Mouse (Mus musculus) MEL (cell line): ENCODE measurements around the gene Gm8113. TPM values are rescaled to one million over a fixed set of nuclear protein-coding genes. Genes with fewer than 3 reads are reported as not detected.
"Not testable (repeated sequence)": the region's sequence is repeated elsewhere in the genome, so short reads cannot be mapped to it uniquely, and the experiment has no call there.

Source experiments
- DNase-seq: peaks from one replicate; pipeline ENCODE4 v3.0.0; 2011; ENCODE audit warnings: low read depth, low spot score
- H3K27ac ChIP-seq: 2 replicates; pipeline ENCODE4 v1.5.1; 2012; ENCODE audit warnings: low read depth, mild to moderate bottlenecking, control low read depth, low read length, moderate library complexity; ENCODE audit not compliant: control insufficient read depth
- H3K27me3 ChIP-seq, 2 experiments: fragments of 150-350 bp in 1 of 2; sonication (generic) in 1 of 2; 2 replicates each; pipeline ENCODE4 v1.6.1; 2012; ENCODE audit warnings: low read length in 2 of 2, mild to moderate bottlenecking in 2 of 2, improper control_type of control experiment in 1 of 2, moderate library complexity in 1 of 2; ENCODE audit not compliant: insufficient read depth in 2 of 2, control insufficient read depth in 1 of 2
- H3K36me3 ChIP-seq, 2 experiments: 2 replicates each; pipeline ENCODE4 v1.6.1; 2012 to 2014; ENCODE audit warnings: low read length in 2 of 2, improper control_type of control experiment in 1 of 2, inconsistent platforms in 1 of 2, mild to moderate bottlenecking in 1 of 2; ENCODE audit not compliant: insufficient read depth in 2 of 2, control insufficient read depth in 1 of 2
- H3K4me1 ChIP-seq, 2 experiments: fragments of 150-350 bp in 1 of 2; sonication (generic) in 1 of 2; 2 replicates each; pipeline ENCODE4 v1.6.1; 2012; ENCODE audit warnings: low read length in 2 of 2, improper control_type of control experiment in 1 of 2, mild to moderate bottlenecking in 1 of 2; ENCODE audit not compliant: insufficient read depth in 2 of 2, control insufficient read depth in 1 of 2
- H3K4me3 ChIP-seq, 2 experiments: fragments of 150-350 bp in 1 of 2; sonication (generic) in 1 of 2; 2 replicates each; pipeline ENCODE4 v1.5.1; 2012; ENCODE audit warnings: low read depth in 2 of 2, low read length in 2 of 2, mild to moderate bottlenecking in 2 of 2, moderate library complexity in 2 of 2, control low read depth in 1 of 2, improper control_type of control experiment in 1 of 2; ENCODE audit not compliant: control insufficient read depth in 1 of 2, insufficient read depth in 1 of 2
- H3K79me2 ChIP-seq: 2 replicates; pipeline ENCODE4 v1.6.1; 2012; ENCODE audit warnings: mild to moderate bottlenecking, low read length, moderate library complexity; ENCODE audit not compliant: control insufficient read depth, poor library complexity, insufficient read depth
- H3K9ac ChIP-seq: 2 replicates; pipeline ENCODE4 v1.6.1; 2012; ENCODE audit warnings: low read depth, mild to moderate bottlenecking, control low read depth, low read length, moderate library complexity; ENCODE audit not compliant: control insufficient read depth, poor library complexity, severe bottlenecking
- H3K9me3 ChIP-seq: fragments of 150-350 bp; sonication (generic); replicated peaks from 2 replicates; pipeline ENCODE4 v1.6.1; 2012; ENCODE audit warnings: mild to moderate bottlenecking, low read length, improper control_type of control experiment, moderate library complexity; ENCODE audit not compliant: insufficient read depth
- polyA plus RNA-seq, 2 experiments: library from polyadenylated mRNA; stranded (reverse) in 1 of 2; unstranded in 1 of 2; fragments of >175 nt in 1 of 2; fragments of >200 nt in 1 of 2; gene quantifications; 2 replicates each; pipeline versions ENCODE4 v1.2.1 to v1.2.4; 2012; ENCODE audit warnings: low replicate concordance in 2 of 2, low read depth in 1 of 2; ENCODE audit not compliant: insufficient read length in 2 of 2, insufficient read depth in 1 of 2, missing spikeins in 1 of 2
- total RNA-seq: library from RNA; depleted of rRNA; stranded (reverse); fragments of 300-350 nt; gene quantifications from 2 replicates; pipeline ENCODE4 v1.2.3, GENCODE M21; 2012

The Gm8113 gene
- total and polyA plus RNA-seq, 3 experiments: 18.1 to 21.2 TPM; not detected in 1

- H3K4me1 ChIP-seq, H3K36me3 ChIP-seq, H3K27me3 ChIP-seq, H3K9ac ChIP-seq, H3K79me2 ChIP-seq, H3K4me3 ChIP-seq, DNase-seq, H3K9me3 ChIP-seq, H3K27ac ChIP-seq: not testable (repeated sequence)
Observed at GRCm38 (mm10) chr14:43891288-43891687, 33.9 kb upstream of the Gm8113 start.

- not testable (repeated sequence) for H3K4me3 ChIP-seq, H3K9ac ChIP-seq, H3K27me3 ChIP-seq, H3K9me3 ChIP-seq, H3K27ac ChIP-seq, H3K36me3 ChIP-seq, H3K4me1 ChIP-seq, DNase-seq, H3K79me2 ChIP-seq
Observed at GRCm38 (mm10) chr14:43895357-43895756, 29.8 kb upstream of the Gm8113 start.

GRCm38 (mm10) chr14:43898577-43898976, 26.6 kb upstream of the Gm8113 start:
- H3K9me3 ChIP-seq, DNase-seq, H3K27ac ChIP-seq, H3K9ac ChIP-seq, H3K36me3 ChIP-seq, H3K27me3 ChIP-seq, H3K4me3 ChIP-seq, H3K79me2 ChIP-seq, H3K4me1 ChIP-seq: not testable (repeated sequence)

- H3K9me3 ChIP-seq, DNase-seq, H3K9ac ChIP-seq, H3K27ac ChIP-seq, H3K36me3 ChIP-seq, H3K4me1 ChIP-seq, H3K4me3 ChIP-seq, H3K79me2 ChIP-seq, H3K27me3 ChIP-seq: not testable (repeated sequence)
Observed at GRCm38 (mm10) chr14:43918214-43918613, 7.0 kb upstream of the Gm8113 start.

- H3K36me3 ChIP-seq, H3K79me2 ChIP-seq, H3K9ac ChIP-seq, H3K27ac ChIP-seq, DNase-seq, H3K4me3 ChIP-seq, H3K9me3 ChIP-seq, H3K27me3 ChIP-seq, H3K4me1 ChIP-seq: not testable (repeated sequence)
Observed at GRCm38 (mm10) chr14:43923459-43923858, 1.7 kb upstream of the Gm8113 start, which contains the start of gene Ear10. Gene Ear10, minus strand, starts transcription at chr14:43923559.

GRCm38 (mm10) chr14:43925404-43925950, 287 bp downstream of the Gm8113 start:
- not testable (repeated sequence) for H3K27ac ChIP-seq, H3K4me3 ChIP-seq, H3K79me2 ChIP-seq, H3K36me3 ChIP-seq, H3K9ac ChIP-seq, H3K9me3 ChIP-seq, H3K27me3 ChIP-seq, H3K4me1 ChIP-seq, DNase-seq
